Mouse (Mus musculus): ENCODE data around the gene Cradd.

Cradd gene

GRCm38 (mm10) chr10:95323393-95324277 is at the start of gene Cradd:
Gene Cradd, minus strand, starts transcription at chr10:95324133.
- peak; percentile 88 for DNase-seq

- DNase-seq = no peak
These were observed 49.4 kb upstream of the Cradd start for GRCm38 (mm10) chr10:95373340-95373739.

- no peak for DNase-seq
These were observed 48.0 kb upstream of the Cradd start for GRCm38 (mm10) chr10:95371942-95372341.

GRCm38 (mm10) chr10:95369190-95369589 is 45.3 kb upstream of the Cradd start:
- DNase-seq = no peak

GRCm38 (mm10) chr10:95368151-95368550 is 44.2 kb upstream of the Cradd start:
- DNase-seq = no peak

GRCm38 (mm10) chr10:95367661-95368089 is 43.7 kb upstream of the Cradd start:
- DNase-seq = no peak

GRCm38 (mm10) chr10:95367241-95367640 is 43.3 kb upstream of the Cradd start:
- DNase-seq = no peak

- no peak for DNase-seq
These were observed 38.4 kb upstream of the Cradd start for GRCm38 (mm10) chr10:95362326-95362725.

- no peak for DNase-seq
These were observed 37.4 kb upstream of the Cradd start for GRCm38 (mm10) chr10:95361260-95361841.

- DNase-seq = no peak
These were observed 36.1 kb upstream of the Cradd start for GRCm38 (mm10) chr10:95360048-95360447.

GRCm38 (mm10) chr10:95357721-95358120 is 33.8 kb upstream of the Cradd start:
- DNase-seq = no peak

- no peak for DNase-seq
These were observed 32.8 kb upstream of the Cradd start for GRCm38 (mm10) chr10:95356711-95357110.

GRCm38 (mm10) chr10:95355678-95356268 is 31.8 kb upstream of the Cradd start:
- no peak for DNase-seq

GRCm38 (mm10) chr10:95354673-95355072 is 30.7 kb upstream of the Cradd start:
- DNase-seq = no peak

GRCm38 (mm10) chr10:95354047-95354446 is 30.1 kb upstream of the Cradd start:
- DNase-seq = no peak

GRCm38 (mm10) chr10:95348457-95348856 is 24.5 kb upstream of the Cradd start:
- no peak for DNase-seq

- no peak for DNase-seq
These were observed 23.8 kb upstream of the Cradd start for GRCm38 (mm10) chr10:95347776-95348175.

GRCm38 (mm10) chr10:95342833-95343590 is 19.1 kb upstream of the Cradd start:
- no peak for DNase-seq

- DNase-seq = no peak
These were observed 16.7 kb upstream of the Cradd start for GRCm38 (mm10) chr10:95340676-95341075.

GRCm38 (mm10) chr10:95337589-95337988 is 13.7 kb upstream of the Cradd start:
- no peak for DNase-seq

- no peak for DNase-seq
These were observed 13.0 kb upstream of the Cradd start for GRCm38 (mm10) chr10:95336781-95337544.

GRCm38 (mm10) chr10:95334826-95335225 is 10.9 kb upstream of the Cradd start:
- no peak for DNase-seq

Data from thymus, postnatal 14 days (tissue).